Mouse (Mus musculus) hindlimb bud, embryonic 11.5 days (tissue): ENCODE measurements around the gene Uts2r.

Experiments used
- DNase-seq: peaks from one replicate; pipeline ENCODE4 v3.0.0-alpha.2; 2012; ENCODE audit warnings: low read depth, low spot score; ENCODE audit errors: extremely low spot score

The Uts2r gene

GRCm38 (mm10) chr11:121159971-121160370 lies at the start of gene Uts2r:
Uts2r (plus strand) TSS chr11:121160271.
- no peak for DNase-seq

- no peak for DNase-seq
These were observed 49.0 kb upstream of the Uts2r start for GRCm38 (mm10) chr11:121111051-121111450.

DNA sequence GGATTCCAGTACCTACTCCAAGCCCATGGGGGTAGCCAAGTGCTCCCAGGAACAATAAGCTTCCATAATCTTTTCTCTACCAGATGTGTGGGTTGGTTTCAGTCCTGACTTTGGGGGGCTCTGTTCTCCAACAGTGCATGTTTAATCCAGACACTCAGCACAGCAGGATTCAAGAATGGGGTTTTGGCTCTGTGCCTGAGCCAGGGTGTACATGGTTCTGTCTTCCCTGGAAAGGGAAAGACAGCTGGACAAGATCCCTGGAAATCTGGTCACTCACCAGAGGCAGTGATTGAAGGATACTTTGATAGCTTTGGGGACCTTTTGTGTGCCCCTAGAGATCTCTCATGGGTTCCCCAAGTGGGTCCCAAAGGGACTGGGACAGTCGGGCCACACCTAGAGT lies 48.5 kb upstream of the Uts2r start:
- no peak for DNase-seq

GRCm38 (mm10) chr11:121112091-121112775 lies 47.8 kb upstream of the Uts2r start:
- DNase-seq = no peak

DNA sequence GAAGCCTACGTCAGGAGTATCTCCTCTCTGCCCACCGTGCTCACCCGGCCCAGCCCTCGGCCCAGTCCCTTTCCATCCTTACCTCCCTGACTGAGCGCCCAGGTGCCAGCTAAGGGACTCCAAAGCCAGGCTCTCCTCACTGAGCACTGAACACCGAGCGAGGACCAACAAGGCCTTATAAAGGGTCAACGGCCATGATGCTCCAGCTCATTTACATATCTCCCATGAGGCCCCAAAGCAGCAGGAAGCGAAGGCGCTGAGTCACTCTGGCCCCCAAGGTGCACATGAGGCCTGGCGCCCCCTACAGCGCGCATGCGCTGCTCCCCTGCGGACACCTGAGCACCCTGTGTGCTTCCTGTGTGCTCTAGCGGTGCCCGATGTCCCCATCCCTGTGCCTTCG lies 42.0 kb upstream of the Uts2r start:
- DNase-seq = no peak

GRCm38 (mm10) chr11:121118577-121118976 lies 41.5 kb upstream of the Uts2r start, which contains the start of gene Tex19.2:
Tex19.2 (minus strand) TSS chr11:121118677.
- no peak for DNase-seq

DNA sequence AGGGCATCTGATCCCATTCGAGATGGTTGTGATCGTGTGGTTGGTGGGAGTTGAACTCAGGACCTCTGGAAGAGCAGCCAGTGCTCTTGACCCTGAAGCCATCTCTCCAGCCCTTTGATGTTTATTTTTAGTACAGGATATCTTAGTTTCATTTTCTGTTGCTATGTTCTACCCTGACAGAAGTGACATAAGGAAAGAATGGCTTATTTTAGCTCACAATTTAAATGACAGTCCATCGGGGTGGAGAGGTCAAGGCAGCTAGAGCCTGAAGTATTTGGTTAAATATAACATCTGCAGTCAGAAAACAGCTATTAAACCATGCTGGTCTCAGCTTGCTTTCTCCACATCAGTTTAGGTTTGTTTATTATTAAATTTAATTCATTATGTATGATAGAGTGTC lies 38.9 kb upstream of the Uts2r start:
- no peak for DNase-seq

GRCm38 (mm10) chr11:121122024-121122670 lies 37.9 kb upstream of the Uts2r start:
- no peak for DNase-seq

DNA sequence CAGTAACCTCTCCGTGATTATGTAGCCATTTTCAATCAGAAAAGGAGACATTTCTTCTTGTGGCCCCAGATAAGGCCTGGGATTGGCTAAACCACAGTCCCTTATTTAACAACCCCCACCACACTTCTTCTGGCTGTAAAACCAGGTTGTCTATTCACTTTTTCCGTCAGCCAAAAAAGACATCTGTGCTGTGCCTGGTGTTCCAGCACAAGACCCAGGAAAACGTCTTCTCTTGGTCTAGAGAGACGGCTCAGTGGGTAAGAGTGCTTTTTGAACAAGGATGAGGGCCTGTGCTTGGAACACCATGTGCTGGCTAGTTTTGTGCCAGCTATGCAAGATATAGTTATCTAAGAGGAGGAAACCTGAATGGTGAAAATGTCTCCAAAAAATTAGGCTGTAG lies 36.6 kb upstream of the Uts2r start:
- DNase-seq = no peak

- DNase-seq = no peak
These were observed 34.4 kb upstream of the Uts2r start for GRCm38 (mm10) chr11:121125522-121126172.

- DNase-seq = no peak
These were observed 33.7 kb upstream of the Uts2r start for GRCm38 (mm10) chr11:121126395-121126794.

- DNase-seq = no peak
These were observed 32.6 kb upstream of the Uts2r start for GRCm38 (mm10) chr11:121127441-121127840.

DNA sequence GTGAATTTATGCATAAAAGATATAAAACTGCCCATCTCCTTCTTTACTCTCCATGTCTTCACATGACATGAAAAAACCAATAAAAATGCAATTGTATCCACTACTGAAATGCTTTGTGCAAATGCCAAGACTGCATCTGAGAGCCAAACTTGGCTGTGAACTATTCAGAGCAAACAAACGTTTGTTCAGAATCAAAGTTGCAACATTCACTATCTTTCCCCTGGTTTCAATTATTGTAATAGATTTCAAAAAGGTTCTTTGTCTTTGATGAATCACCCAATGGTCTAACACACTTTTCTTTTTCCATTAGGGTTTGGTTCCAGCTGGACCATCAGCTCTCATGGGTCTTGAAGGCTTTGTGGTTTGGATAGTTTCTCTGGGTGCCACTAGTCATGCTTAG lies 30.5 kb upstream of the Uts2r start:
- DNase-seq = no peak

DNA sequence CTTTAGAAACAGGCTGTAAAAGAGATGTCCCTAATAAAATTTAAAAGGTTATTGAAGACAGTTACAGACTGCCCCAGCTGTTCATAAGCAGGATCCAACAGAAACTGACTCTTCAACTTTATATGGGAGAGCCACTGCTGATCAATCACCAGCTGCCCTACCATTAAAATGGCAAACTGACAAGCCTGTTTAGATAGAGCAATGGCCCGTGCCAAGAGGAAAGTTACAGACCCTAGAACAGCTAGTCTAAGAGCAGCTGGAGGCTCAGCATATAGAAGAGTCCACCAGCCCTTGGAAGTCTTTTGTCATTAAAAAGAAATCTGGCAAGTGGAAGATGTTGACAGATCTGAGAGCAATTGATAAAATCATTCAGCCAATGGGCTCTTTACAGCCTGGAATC lies 25.5 kb upstream of the Uts2r start:
- DNase-seq = no peak

GRCm38 (mm10) chr11:121137682-121138081 lies 22.4 kb upstream of the Uts2r start:
- no peak for DNase-seq

- DNase-seq = no peak
These were observed 21.3 kb upstream of the Uts2r start for GRCm38 (mm10) chr11:121138732-121139131.

DNA sequence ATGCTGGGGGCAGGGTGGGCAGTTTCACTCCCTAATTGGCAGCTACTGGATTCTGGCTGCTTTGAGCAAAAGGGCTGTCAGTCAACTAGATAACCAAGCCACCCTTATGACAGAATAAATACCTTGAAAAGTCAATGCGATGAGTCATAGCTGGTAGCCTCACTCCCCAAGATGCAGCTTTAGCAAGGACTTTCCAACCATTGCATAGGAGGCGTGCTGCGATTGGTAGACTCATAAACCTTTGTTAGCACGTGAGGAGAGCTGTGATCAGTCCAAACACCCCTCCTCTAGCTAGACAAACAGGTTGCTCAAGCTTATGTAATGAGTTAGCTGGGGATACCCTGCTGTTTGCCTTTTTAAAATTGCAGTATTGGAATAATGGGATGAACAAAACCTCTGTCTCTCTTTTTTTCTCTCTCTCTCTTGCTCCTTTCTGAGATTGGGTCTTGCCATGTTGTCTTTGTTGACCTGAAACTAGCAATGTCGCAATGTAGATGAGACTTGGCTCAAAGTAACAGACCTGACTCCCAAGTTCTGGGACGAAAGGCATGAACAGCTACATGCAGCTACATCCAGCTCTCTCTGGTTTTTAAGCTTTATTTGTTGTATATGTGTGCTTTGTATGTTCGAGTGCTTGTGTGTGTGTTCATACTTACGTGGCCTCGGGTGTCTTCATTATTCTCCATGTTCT lies 16.6 kb upstream of the Uts2r start:
- no peak for DNase-seq

DNA sequence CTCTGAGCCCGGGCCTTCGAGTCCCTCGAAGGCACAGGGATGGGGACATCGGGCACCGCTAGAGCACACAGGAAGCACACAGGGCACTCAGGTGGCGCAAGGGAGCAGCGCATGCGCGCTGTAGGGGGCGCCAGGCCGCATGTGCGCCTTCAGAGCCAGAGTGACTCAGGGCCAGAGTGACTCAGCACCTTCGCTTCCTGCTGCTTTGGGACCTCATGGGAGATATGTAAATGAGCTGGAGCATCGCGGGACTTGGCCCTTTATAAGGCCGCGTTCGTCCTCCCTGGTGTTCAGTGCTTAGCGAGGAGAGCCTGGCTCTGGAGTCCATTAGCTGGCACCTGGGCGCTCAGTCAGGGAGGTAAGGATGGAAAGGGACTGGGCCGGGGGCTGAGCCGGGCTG lies 14.2 kb upstream of the Uts2r start, which contains the start of gene Tex19.1:
Tex19.1 (plus strand) TSS at position 279 of the 400 bp plus-strand sequence.
- no peak for DNase-seq

DNA sequence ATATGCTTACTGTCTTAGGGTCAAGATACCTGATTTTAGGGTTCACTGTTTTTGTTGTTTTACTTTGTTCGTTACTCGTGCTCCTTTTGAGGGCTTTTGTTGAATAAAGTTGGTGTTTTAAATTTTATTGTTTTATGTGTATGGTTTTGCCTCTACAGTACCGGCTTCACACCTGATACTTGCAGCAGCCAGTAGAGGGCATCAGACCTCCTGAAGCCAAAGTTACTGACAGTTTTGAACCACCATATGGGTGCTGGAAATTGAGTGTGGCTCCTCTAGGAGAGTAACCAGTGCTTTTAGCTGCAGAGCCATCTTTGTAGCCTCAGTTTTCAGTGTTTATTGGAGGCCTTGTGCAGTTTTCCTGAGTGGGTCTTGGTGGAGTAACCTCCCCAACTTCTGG lies 11.9 kb upstream of the Uts2r start:
- no peak for DNase-seq

- no peak for DNase-seq
These were observed 5.9 kb upstream of the Uts2r start for GRCm38 (mm10) chr11:121154203-121154602.

- DNase-seq = no peak
These were observed 3.6 kb upstream of the Uts2r start for GRCm38 (mm10) chr11:121156411-121156891.
